Mouse (Mus musculus): ENCODE results near the gene Cit. TPM values are rescaled to one million over a fixed set of nuclear protein-coding genes. Genes with fewer than 3 reads are reported as not detected.
A peak's percentile ranks its signal among the peaks of the same experiment; 100 is the strongest.
"Not testable (repeated sequence)": the region's sequence is repeated elsewhere in the genome, so short reads cannot be mapped to it uniquely, and the experiment has no call there.

The Cit gene
- 10 to 100 TPM in 1 of 2 experiments, 1 to 10 TPM in 1; 7.8 to 11.4 TPM for total RNA-seq (2021)
- long read RNA-seq, experiment 1, partial matches to known transcripts, result 1 of 1 reads
- long read RNA-seq, experiment 1, other reads (novel, unspliced or antisense), result 0 of 1 reads
- long read RNA-seq, experiment 2, partial matches to known transcripts, result 0 of 3 reads
- long read RNA-seq, experiment 2, other reads (novel, unspliced or antisense), result 3 of 3 reads

- peak; percentile 89 for DNase-seq
These were observed at the start of gene Cit for GRCm38 (mm10) chr5:115844766-115845634. TSS of gene Cit (plus strand) at chr5:115845278.

- DNase-seq, result no peak
These were observed 45.8 kb upstream of the Cit start for GRCm38 (mm10) chr5:115799016-115799894.

GRCm38 (mm10) chr5:115799895-115800232 lies 45.2 kb upstream of the Cit start:
- DNase-seq, result no peak

- no peak for DNase-seq
These were observed 32.8 kb upstream of the Cit start for GRCm38 (mm10) chr5:115812262-115812661.

- no peak for DNase-seq
These were observed 28.1 kb upstream of the Cit start for GRCm38 (mm10) chr5:115817022-115817421.

- not testable (repeated sequence) for DNase-seq
These were observed 27.4 kb upstream of the Cit start for GRCm38 (mm10) chr5:115817655-115818054.

- no peak for DNase-seq
These were observed 25.1 kb upstream of the Cit start for GRCm38 (mm10) chr5:115819966-115820365.

GRCm38 (mm10) chr5:115821200-115821599 lies 23.9 kb upstream of the Cit start:
- no peak for DNase-seq

- DNase-seq, result no peak
These were observed 23.2 kb upstream of the Cit start for GRCm38 (mm10) chr5:115821910-115822309.

GRCm38 (mm10) chr5:115832754-115833153 lies 12.3 kb upstream of the Cit start:
- DNase-seq, result no peak

- not testable (repeated sequence) for DNase-seq
These were observed 11.3 kb upstream of the Cit start for GRCm38 (mm10) chr5:115833806-115834205.

GRCm38 (mm10) chr5:115835291-115835690 lies 9.8 kb upstream of the Cit start:
- no peak for DNase-seq

GRCm38 (mm10) chr5:115838059-115838458 lies 7.0 kb upstream of the Cit start:
- no peak for DNase-seq

- no peak for DNase-seq
These were observed 4.6 kb upstream of the Cit start for GRCm38 (mm10) chr5:115840453-115840852.

- no peak for DNase-seq
These were observed 3.9 kb upstream of the Cit start for GRCm38 (mm10) chr5:115840946-115841775.

GRCm38 (mm10) chr5:115844368-115844765 lies 711 bp upstream of the Cit start:
- DNase-seq, result no peak

- DNase-seq, result no peak
These were observed 627 bp downstream of the Cit start for GRCm38 (mm10) chr5:115845635-115846174.

GRCm38 (mm10) chr5:115847166-115847565 lies 2.1 kb downstream of the Cit start:
- no peak for DNase-seq

GRCm38 (mm10) chr5:115848463-115848862 lies 3.4 kb downstream of the Cit start:
- DNase-seq, result no peak

GRCm38 (mm10) chr5:115849263-115849829 lies 4.3 kb downstream of the Cit start:
- no peak for DNase-seq

Data from gastrocnemius, postnatal 10 days (tissue).